Mouse (Mus musculus): ENCODE measurements around the gene Tmprss9. TPM values are rescaled to one million over a fixed set of nuclear protein-coding genes. Genes with fewer than 3 reads are reported as not detected.

Gene Tmprss9
- polyA plus RNA-seq, 1 experiment from 2014 or later, result not detected

DNA sequence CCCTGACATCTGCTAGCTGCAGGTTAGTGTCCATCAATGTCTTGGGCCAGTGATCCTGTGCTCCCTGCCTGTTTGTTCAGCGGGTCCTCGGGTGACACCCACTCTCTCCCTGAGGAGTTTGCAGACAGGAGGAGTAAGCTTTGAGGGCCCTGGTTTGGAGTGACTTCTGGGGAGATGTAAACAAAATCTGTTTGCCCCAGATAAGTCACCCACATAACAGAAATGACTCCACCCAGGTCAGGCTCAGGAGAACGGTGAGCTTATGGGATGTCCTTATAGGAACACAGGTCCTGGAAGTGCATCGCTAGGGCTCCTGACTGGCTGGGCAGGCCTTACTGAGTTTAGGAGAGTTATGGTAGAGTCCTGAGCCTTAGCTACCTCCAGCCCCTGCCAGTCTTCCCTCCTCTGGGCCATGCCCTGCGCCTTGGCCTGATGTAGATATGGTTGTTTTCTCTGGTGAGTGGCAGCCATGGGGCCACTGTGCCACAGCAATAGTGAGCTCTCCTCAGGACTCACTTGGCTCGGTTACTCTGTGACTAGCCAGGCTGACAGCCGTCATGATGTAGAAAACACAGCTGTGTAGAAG, 13.2 kb upstream of the Tmprss9 start:
- peaks cover 94% of the 10 kb centered on the region for H3K4me1 ChIP-seq (replicated peaks)
- H3K27ac ChIP-seq (replicated peaks), result peak overlapping the region; percentile 99
- peak; percentile 86 for ATAC-seq (ENCODE audit: insufficient read depth)
- peak overlapping the region; percentile 95 for H3K9ac ChIP-seq
- peak overlapping the region; percentile 96 for H3K4me3 ChIP-seq (replicated peaks)
- H3K36me3 ChIP-seq (replicated peaks), result peaks cover 35% of the 10 kb centered on the region
- no peaks in the 10 kb centered on the region for H3K9me3 ChIP-seq (replicated peaks)
- no peaks in the 10 kb centered on the region for H3K27me3 ChIP-seq
- 15% methylated on average over 7 of the region's 7 CpGs for WGBS (ENCODE audit: insufficient replicate concordance)
- peak overlapping the region; percentile 93 for H3K4me2 ChIP-seq

DNA sequence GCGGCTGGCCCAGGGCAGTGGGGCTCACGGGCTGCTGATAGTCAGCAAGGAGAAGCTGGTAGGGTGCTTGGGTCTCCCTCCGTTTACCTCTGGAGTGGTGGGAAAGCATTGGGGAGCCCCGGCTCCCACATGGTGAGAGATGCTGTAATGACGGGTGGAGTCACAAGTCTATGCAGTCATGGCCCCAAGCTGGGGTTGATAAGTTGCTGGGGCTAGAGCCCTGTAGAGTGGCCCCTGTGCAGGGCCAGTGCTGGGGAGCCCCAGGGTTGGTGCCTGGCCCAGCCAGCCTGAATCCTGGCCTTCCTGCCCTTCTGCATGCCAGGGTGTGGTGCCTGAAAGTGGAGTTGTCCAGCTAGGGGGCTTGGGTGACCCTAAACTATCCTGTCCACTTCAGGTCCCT, 9.3 kb upstream of the Tmprss9 start:
- H3K4me1 ChIP-seq (replicated peaks), result peaks cover 71% of the 10 kb centered on the region
- peak overlapping the region; percentile 20 for H3K4me3 ChIP-seq (replicated peaks)
- H3K4me2 ChIP-seq, result peak overlapping the region; percentile 55
- peak; percentile 19; the same call in 1 of the 2 replicates for ATAC-seq (ENCODE audit: insufficient read depth)
- H3K27ac ChIP-seq (replicated peaks), result peak overlapping the region; percentile 90
- H3K9me3 ChIP-seq (replicated peaks), result no peaks in the 10 kb centered on the region
- peak overlapping the region; percentile 50; the same call in 1 of the 2 replicates for H3K9ac ChIP-seq
- H3K27me3 ChIP-seq, result no peaks in the 10 kb centered on the region
- peaks cover 70% of the 10 kb centered on the region for H3K36me3 ChIP-seq (replicated peaks)
- 65% methylated on average over 5 of the region's 5 CpGs for WGBS (ENCODE audit: insufficient replicate concordance)

DNA sequence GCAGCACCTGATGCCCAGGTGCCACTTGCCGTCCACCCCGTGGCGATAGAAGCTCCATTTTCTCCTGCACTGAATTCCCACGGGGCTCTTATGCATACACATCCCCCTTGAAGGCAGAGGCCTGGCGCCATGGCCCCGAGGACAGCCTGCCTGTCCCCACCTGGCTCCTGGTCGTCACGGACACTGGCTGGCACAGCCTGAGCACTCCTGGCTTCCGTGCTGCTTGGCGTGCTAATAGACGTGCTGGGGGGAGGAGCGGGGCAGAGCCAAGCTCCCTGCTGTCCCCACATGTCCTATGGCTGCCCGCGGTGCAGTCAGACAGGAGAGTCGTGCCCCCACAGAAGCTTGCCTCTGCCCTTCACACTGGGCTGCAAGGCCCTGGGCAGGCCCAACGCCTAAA, 7.2 kb upstream of the Tmprss9 start:
- Histone ChIP-seq H3K4me2 (no peak overlapping the region), H3K36me3 (replicated peaks) (peaks cover 86% of the 10 kb centered on the region), H3K9me3 (replicated peaks) (no peaks in the 10 kb centered on the region), H3K9ac (no peak overlapping the region), H3K4me1 (replicated peaks) (peaks cover 51% of the 10 kb centered on the region), H3K27ac (replicated peaks) (peak overlapping the region; percentile 90; the same call in 1 of the 2 replicates), H3K27me3 (no peaks in the 10 kb centered on the region), H3K4me3 (replicated peaks) (no peak overlapping the region)
- no peak for ATAC-seq (ENCODE audit: insufficient read depth)
- 93% methylated on average over 16 of the region's 16 CpGs for WGBS (ENCODE audit: insufficient replicate concordance)

DNA sequence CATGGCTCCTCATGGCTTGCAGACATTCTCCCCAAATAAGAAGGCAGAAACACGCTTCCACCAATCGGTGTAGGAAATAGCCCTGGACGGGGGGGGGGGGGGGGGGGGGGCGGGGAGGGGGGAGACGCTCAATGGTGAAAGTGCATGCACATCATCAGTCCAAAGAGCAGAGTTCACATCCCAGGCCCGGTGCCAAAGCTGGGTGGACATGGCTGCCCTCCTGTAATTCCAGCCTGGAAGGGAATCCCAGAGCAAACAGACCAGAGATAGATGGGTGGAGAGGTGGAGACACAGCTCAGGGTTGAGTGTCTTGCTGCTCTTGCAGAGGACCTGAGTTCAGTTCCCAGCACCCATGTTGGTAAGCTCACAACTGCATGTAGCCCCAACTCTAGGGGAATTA, 655 bp upstream of the Tmprss9 start:
- peaks cover 29% of the 10 kb centered on the region for H3K36me3 ChIP-seq (replicated peaks)
- no peaks in the 10 kb centered on the region for H3K9me3 ChIP-seq (replicated peaks)
- ATAC-seq (ENCODE audit: insufficient read depth), result no peak
- no peak overlapping the region for H3K4me3 ChIP-seq (replicated peaks)
- H3K4me2 ChIP-seq, result no peak overlapping the region
- peaks cover 17% of the 10 kb centered on the region for H3K27me3 ChIP-seq
- H3K4me1 ChIP-seq (replicated peaks), result peaks cover 18% of the 10 kb centered on the region
- 51% methylated on average over 5 of the region's 6 CpGs for WGBS (ENCODE audit: insufficient replicate concordance)
- no peak overlapping the region for H3K9ac ChIP-seq
- H3K27ac ChIP-seq (replicated peaks), result no peak overlapping the region

DNA sequence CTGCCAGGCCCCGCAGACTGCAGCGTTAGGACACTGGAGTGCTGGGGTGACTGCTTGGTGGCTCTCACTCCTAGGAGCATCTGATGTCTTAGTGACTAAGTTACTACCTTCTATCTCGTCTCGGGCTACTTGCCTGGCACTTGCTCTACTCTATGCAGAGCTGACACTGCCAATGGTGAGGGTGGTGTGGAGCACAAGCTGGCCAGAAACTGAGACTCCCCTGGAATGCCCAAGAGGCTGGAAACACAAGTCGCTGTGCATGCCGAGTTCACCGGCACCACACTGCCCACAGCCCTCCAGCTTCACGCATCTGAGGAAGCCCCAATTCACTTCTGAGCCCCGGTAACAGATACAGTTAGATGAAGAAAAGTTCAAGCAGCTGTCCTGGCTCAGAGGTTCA, 2.4 kb downstream of the Tmprss9 start:
- peaks cover 44% of the 10 kb centered on the region for H3K4me1 ChIP-seq (replicated peaks)
- no peak overlapping the region for H3K9ac ChIP-seq
- 71% methylated on average over 9 of the region's 9 CpGs for WGBS (ENCODE audit: insufficient replicate concordance)
- ATAC-seq (ENCODE audit: insufficient read depth), result no peak
- no peaks in the 10 kb centered on the region for H3K36me3 ChIP-seq (replicated peaks)
- H3K4me3 ChIP-seq (replicated peaks), result no peak overlapping the region
- H3K27ac ChIP-seq (replicated peaks), result no peak overlapping the region; the same call in 1 of the 2 replicates
- H3K27me3 ChIP-seq, result peaks cover 17% of the 10 kb centered on the region
- no peak overlapping the region for H3K4me2 ChIP-seq
- H3K9me3 ChIP-seq (replicated peaks), result no peaks in the 10 kb centered on the region

DNA sequence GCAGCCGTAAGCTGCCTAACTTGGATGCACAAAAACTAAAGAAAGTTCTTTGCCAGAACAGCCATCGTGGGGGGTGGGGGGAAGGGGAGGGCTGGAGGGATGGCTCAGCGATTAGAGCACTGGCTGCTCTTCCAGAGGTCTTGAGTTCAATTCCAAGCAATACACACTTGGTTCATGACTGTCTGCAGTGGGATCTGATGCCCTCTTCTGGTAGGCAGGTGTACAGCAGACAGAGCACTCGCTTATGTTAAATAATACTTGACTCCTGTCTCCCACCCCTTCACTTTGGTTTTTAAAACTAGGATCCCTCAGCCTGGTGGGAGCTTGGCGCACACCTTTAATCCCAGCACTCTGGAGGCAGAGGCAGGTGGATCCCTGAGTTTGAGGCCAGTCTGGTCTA, 4.4 kb downstream of the Tmprss9 start:
- peaks cover 17% of the 10 kb centered on the region for H3K27me3 ChIP-seq
- peaks cover 64% of the 10 kb centered on the region for H3K4me1 ChIP-seq (replicated peaks)
- H3K36me3 ChIP-seq (replicated peaks), result no peaks in the 10 kb centered on the region
- H3K9me3 ChIP-seq (replicated peaks), result no peaks in the 10 kb centered on the region
- H3K4me3 ChIP-seq (replicated peaks), result no peak overlapping the region
- peak overlapping the region; percentile 68; the same call in 1 of the 2 replicates for H3K27ac ChIP-seq (replicated peaks)
- 23% methylated on average over 5 of the region's 5 CpGs for WGBS (ENCODE audit: insufficient replicate concordance)
- H3K9ac ChIP-seq, result 0 out of 2 replicates have a peak overlapping the region, but pooled peaks have one; percentile 35
- H3K4me2 ChIP-seq, result no peak overlapping the region
- ATAC-seq (ENCODE audit: insufficient read depth), result no peak

DNA sequence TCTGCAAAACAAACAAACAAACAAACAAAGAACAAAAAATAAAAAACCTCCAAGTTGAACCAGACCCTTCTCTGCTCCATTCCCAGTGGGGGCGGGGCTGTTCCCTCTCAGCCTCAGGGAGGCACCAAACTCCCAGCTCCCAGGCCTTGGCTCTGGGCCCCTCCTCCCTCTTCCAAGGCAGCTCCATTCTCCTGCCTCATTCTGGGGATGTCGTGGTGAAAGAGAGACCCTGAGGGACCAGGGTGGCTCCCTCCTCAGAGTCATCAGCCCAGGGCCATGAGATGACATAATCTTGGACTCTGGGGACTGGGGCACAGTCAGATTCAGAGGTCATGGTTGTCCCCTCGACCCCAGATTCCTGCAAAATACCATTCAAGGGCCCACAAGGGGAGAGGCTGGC, 4.9 kb downstream of the Tmprss9 start:
- WGBS (ENCODE audit: insufficient replicate concordance), result 32% methylated on average over 3 of the region's 3 CpGs
- H3K27ac ChIP-seq (replicated peaks), result peak overlapping the region; percentile 68; the same call in 1 of the 2 replicates

DNA sequence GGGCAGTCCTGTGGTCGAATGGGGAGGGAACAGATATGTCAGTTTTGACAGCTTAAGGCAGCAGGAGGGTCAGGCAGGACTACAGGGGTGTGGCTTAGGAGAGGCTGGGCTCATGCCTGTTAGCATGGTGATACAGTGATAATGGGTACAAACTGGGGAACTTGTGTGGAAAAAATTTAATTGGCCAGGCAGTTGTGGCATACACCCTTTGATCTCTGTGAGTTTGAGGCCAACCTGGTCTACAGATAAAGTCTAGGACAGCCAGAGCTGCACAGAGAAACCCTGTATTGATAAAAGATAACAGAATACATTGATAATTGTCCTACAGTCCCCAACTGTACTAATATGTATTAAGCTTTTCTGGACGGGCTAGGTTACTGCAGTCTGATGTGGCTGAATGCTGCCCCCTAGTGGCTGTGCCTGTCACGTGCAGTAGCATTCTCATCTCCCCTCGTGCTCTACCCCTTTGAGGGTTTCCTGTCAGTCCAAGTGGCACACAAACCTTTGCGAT, 8.5 kb downstream of the Tmprss9 start:
- no peaks in the 10 kb centered on the region for H3K36me3 ChIP-seq (replicated peaks)
- H3K27ac ChIP-seq (replicated peaks), result peak overlapping the region; percentile 83
- H3K4me2 ChIP-seq, result peak overlapping the region; percentile 51
- H3K9ac ChIP-seq, result peak overlapping the region; percentile 23; the same call in 1 of the 2 replicates
- H3K27me3 ChIP-seq, result 0 out of 2 replicates have a peak, but pooled peaks cover 3% of the 10 kb centered on the region
- 2% methylated on average over 5 of the region's 5 CpGs for WGBS (ENCODE audit: insufficient replicate concordance)
- no peaks in the 10 kb centered on the region for H3K9me3 ChIP-seq (replicated peaks)
- peak; percentile 93 for ATAC-seq (ENCODE audit: insufficient read depth)
- peaks cover 53% of the 10 kb centered on the region for H3K4me1 ChIP-seq (replicated peaks)
- H3K4me3 ChIP-seq (replicated peaks), result no peak overlapping the region; the same call in 1 of the 2 replicates

More for the DNA sequence above, 4.9 kb downstream of the Tmprss9 start:
- Histone ChIP-seq H3K9ac (0 out of 2 replicates have a peak overlapping the region, but pooled peaks have one; percentile 35), H3K9me3 (replicated peaks) (no peaks in the 10 kb centered on the region), H3K4me2 (no peak overlapping the region), H3K4me3 (replicated peaks) (no peak overlapping the region), H3K4me1 (replicated peaks) (peaks cover 61% of the 10 kb centered on the region), H3K36me3 (replicated peaks) (no peaks in the 10 kb centered on the region), H3K27me3 (peaks cover 14% of the 10 kb centered on the region)
- no peak for ATAC-seq (ENCODE audit: insufficient read depth)

DNA sequence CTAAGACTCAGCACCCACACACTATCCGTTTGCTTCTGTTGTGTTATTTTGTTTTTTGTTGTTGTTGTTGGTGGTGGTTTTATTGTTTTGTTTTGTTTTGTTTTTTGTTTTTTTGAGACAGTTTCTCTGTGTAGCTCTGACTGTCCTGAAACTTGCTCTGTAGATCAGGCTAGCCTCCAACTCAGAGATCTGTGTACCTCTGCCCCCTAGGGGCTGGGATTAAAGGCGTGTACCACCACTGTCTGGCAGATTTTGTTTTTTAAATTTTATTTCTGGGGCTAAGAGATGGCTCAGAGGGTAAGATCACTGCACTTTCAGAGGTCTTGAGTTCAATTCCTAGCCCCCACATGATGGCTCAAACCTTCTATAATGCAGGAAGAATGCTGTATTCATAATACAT, 9.3 kb downstream of the Tmprss9 start:
- Histone ChIP-seq H3K27me3 (0 out of 2 replicates have a peak, but pooled peaks cover 9% of the 10 kb centered on the region), H3K4me1 (replicated peaks) (peaks cover 48% of the 10 kb centered on the region), H3K9me3 (replicated peaks) (no peaks in the 10 kb centered on the region), H3K27ac (replicated peaks) (peak overlapping the region; percentile 83), H3K4me3 (replicated peaks) (no peak overlapping the region), H3K36me3 (replicated peaks) (no peaks in the 10 kb centered on the region), H3K9ac (no peak overlapping the region), H3K4me2 (peak overlapping the region; percentile 51)
- ATAC-seq (ENCODE audit: insufficient read depth), result no peak
- WGBS (ENCODE audit: insufficient replicate concordance), result 62% methylated on average over 2 of the region's 2 CpGs

DNA sequence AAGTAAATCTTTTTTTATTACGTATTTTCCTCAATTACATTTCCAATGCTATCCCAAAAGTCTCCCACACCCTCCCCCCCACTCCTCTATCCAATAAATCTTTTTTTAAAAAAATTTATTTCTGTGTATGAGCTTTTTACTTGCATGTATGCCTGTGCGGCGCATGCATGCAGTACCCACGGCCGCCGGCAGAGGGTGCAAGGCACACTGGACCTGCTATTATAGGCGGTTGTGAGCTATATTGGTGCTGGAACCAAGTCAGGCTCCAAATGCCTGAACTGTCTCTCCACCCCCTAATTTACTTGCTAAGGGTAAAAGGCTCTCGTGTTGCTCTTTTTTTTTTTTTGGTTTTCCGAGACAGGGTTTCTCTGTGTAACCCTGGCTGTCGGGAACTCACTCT, 9.7 kb downstream of the Tmprss9 start:
- Histone ChIP-seq H3K4me1 (replicated peaks) (peaks cover 44% of the 10 kb centered on the region), H3K4me2 (no peak overlapping the region), H3K9ac (no peak overlapping the region), H3K27ac (replicated peaks) (no peak overlapping the region), H3K4me3 (replicated peaks) (no peak overlapping the region), H3K27me3 (0 out of 2 replicates have a peak, but pooled peaks cover 9% of the 10 kb centered on the region), H3K36me3 (replicated peaks) (no peaks in the 10 kb centered on the region), H3K9me3 (replicated peaks) (no peaks in the 10 kb centered on the region)
- 20% methylated on average over 10 of the region's 10 CpGs for WGBS (ENCODE audit: insufficient replicate concordance)
- no peak for ATAC-seq (ENCODE audit: insufficient read depth)

DNA sequence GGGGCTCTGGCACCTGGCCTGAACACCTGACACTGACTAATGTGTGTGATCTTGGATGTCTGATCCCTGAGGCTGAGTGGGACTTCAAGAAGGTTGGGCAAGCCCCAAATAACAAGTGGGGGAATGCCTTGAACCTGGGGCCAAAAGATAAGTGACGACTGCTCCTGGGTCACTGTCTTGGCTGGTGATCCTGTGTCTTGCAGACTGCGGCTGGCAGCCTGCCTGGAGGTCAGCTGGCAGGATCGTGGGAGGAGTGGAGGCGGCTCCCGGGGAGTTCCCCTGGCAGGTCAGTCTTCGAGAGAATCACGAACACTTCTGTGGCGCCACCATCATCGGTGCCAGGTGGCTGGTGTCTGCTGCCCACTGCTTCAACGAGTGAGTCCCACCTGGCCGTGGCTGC, 15.5 kb downstream of the Tmprss9 start:
- H3K27me3 ChIP-seq, result peaks cover 52% of the 10 kb centered on the region
- WGBS (ENCODE audit: insufficient replicate concordance), result 43% methylated on average over 11 of the region's 11 CpGs
- no peak overlapping the region for H3K4me3 ChIP-seq (replicated peaks)
- ATAC-seq (ENCODE audit: insufficient read depth), result no peak
- H3K27ac ChIP-seq (replicated peaks), result no peak overlapping the region
- no peaks in the 10 kb centered on the region for H3K9me3 ChIP-seq (replicated peaks)
- no peak overlapping the region for H3K9ac ChIP-seq
- no peak overlapping the region for H3K4me2 ChIP-seq
- no peaks in the 10 kb centered on the region for H3K36me3 ChIP-seq (replicated peaks)
- H3K4me1 ChIP-seq (replicated peaks), result no peaks in the 10 kb centered on the region
